Mouse (Mus musculus) hematopoietic stem cell, adult 5-6 weeks (primary cell): ENCODE measurements around the gene Gabrg1. TPM values are rescaled to one million over a fixed set of nuclear protein-coding genes. Genes with fewer than 3 reads are reported as not detected.

Experiments
- ATAC-seq, 2 experiments: fragments of 125-278 bp in 1 of 2; replicated peaks in 1 of 2; 2 replicates each; pipeline ENCODE4 v1.8.0; 2016 to 2017; ENCODE audit warnings: inconsistent platforms in 2 of 2, mild to moderate bottlenecking in 2 of 2, moderate number of reproducible peaks in 2 of 2, low read depth in 1 of 2, moderate TSS enrichment in 1 of 2; ENCODE audit not compliant: low FRiP score in 2 of 2, poor library complexity in 2 of 2, severe bottlenecking in 2 of 2, insufficient read depth in 1 of 2, low TSS enrichment in 1 of 2
- total RNA-seq: library from RNA; stranded (forward); fragments of 172-1452, 232-1000 nt; gene quantifications from 2 replicates; pipeline ENCODE4 v1.2.3, GENCODE M21; 2017

Gene Gabrg1
- total RNA-seq, result not detected in 2 replicates

DNA sequence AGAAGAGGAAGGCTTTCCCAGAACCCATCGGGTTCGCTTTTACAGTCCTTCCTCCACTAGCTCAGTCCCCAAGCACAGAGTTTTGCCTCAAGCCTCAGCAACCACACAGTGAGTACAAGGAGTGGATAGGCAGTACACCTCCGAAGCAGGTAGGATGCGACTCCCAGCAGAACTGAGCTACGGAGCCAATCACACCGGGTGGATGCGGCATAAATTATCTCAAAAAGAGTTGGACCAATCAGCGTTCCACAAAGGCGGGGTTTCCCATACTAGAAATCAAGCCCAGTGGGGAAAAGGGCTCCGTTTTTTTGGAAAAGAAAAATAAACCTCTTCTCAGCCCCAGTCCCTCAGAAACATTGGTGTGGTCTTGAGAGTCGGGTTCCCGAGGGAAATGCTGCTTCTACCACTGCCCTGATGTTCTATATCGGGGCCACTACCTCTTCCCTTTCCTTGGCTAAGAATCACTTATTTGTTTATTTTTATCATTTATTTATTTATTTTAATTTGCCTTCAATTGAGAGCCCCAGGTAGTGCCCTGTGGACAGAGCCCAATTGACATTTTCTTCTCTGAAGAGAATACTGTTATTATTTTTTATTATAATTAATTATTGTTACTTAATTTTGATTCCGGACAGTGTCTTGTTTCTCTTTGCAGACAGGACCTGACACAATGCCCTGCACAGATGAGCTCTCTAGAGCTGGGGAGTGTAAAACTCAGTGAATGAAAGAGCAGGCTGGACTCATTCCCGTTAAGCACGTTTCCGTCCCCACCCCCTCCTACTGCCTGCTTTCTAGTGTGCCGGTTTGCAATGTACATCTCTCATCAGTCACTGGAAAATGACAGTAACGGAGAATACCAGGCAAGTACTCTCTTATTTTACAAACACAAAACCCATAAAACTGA, at the start of gene Gabrg1:
Gene Gabrg1, minus strand, starts transcription at position 426 of the 904 bp plus-strand sequence.
- ATAC-seq, result no peak

DNA sequence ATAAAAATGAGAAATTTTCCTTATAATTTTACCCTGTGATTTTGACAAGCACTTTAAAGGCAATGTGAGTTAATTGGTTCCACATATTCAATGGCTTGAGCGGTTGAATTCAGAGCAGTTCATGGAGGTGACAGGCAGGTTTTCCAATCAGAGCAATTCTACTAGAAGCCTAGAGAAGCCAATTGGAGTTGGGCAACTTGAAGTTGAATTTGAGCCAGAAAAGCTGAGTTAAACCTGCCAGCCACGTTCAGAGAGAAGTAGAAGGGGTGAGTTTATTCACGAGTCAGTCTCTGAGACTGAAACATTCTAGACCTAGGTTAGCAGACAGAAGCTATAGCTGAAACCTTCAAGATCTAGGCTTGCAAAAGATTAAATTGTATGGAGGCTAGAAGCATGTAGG, 41.6 kb upstream of the Gabrg1 start:
- no peak for ATAC-seq

DNA sequence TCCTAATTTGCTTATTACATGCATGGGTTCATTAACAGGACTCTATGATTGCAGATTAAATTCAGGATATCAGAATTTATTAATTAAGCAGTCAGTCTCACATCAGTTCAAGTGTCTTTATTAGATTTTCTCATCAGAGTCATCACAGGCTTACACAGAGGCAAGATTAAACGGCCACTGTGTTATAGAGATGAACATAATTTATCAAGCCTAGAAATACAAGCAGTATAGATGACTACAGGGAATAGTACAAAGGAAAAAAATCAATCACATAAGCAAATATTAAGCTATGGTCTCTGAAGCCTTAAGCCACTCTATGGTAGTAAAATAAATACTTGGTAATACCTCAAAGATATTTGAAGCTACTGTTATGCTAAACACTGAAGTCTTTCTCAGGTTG, 27.7 kb upstream of the Gabrg1 start:
- no peak for ATAC-seq

DNA sequence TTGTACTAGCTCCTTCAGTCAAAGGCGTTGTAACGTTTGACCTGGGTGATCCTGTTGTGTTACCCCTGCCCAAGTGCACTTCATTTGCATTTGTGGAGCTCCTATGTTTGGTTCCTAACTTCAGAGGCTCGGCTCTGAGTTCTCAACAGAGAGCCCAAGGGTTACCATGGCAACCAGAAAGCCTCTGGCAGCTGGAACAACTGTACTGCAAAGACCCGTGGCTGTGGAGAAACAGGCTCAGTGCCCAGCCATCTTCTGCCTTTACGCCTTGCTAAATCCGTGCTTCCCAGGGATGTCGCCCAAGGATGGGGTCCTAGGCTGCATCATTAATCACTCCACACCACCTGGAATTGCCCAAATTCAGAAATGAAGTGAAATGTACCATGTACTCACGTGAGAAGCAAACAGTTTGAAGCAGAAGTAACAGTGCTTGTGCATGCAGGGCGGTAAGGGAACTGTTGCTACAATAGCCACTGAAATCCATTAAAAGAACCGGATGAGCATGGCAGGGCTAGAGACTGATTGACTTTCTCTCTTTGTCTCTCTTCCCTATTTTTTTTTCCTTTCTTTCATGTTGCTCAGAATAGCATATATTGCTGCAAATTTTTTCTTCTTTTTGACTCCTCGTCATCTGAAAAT, 798 bp upstream of the Gabrg1 start:
- ATAC-seq, result no peak

DNA sequence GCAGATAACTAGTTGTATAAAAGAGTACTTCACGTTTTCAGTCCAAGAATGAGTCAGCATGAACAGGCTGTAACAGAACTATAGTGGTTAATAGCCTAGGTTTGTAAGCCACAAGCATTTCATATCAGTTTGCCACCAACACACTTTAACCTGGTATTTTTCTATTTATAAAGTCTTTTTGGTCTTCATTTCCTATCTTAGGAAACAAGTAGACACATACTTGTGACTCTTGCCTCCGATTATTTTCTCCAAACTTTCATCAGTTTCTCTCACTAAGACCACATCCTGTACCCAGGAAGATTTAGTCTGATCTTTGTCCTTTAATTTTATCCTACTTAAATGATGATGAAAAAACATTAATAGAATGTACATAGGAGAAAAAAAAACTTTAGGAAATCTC, 23.7 kb downstream of the Gabrg1 start:
- no peak for ATAC-seq

DNA sequence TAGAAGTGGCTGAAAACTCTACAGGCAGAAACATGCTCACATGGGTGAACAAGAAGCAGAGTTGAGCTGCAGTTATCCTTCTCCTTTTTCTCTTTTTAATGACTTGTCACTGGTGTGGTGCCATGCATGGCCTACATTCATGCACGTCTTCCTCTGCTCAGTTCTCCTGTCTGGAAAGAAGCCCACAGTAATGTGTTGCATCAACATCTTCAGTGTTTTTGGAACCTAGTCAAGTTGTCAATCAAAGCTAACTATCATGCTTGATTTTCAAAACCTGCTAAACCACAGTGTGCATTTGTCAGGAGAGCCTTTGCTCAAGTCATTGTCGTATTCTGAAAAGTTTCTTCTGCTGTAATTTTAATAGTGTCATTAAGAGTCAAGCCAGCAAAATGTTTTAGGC, 106.3 kb downstream of the Gabrg1 start:
- no peak for ATAC-seq

DNA sequence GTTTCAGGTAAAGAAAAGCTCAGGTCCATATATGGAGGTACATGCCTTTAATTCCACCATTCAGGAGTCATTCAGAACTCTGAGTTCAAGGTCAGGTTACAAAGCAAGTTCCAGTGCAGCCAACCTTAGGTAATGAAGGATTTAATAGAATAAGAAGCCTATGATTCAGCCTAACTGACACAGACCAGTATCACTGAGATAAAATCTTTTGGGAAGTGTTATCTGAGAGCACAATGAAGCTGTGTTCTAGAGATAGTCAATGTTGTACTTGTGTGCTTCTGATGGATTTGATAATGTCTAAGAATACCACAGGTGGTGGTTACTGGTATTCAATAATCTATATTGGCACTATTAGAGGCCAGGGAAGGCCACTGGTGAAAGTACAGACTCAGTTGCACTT, 138.1 kb downstream of the Gabrg1 start:
- no peak for ATAC-seq
